Mouse (Mus musculus) bone marrow, adult 2 months (tissue): ENCODE measurements at regions not wholly inside any gene's neighbourhood (a gene's known extent, or its start where the extent isn't known, plus 50 kb on each side); places are given as distances from the start of the nearest gene placed in this dataset.
A peak's percentile ranks its signal among the peaks of the same experiment; 100 is the strongest.

Experiments used
- H3K27ac ChIP-seq: fragments of 200-500 bp; 2 replicates; pipeline ENCODE4 v1.5.1; 2012; ENCODE audit warnings: low read depth, mild to moderate bottlenecking, control low read depth, inconsistent platforms, low read length; ENCODE audit not compliant: control insufficient read depth, poor library complexity, insufficient read depth
- H3K4me1 ChIP-seq: fragments of 200-500 bp; 2 replicates; pipeline ENCODE4 v1.6.1; 2011; ENCODE audit warnings: low read length; ENCODE audit not compliant: control insufficient read depth, insufficient read depth
- H3K4me3 ChIP-seq: fragments of 200-500 bp; replicated peaks from 2 replicates; pipeline ENCODE3; 2011; ENCODE audit warnings: mild to moderate bottlenecking, low read depth, low read length, control low read depth; ENCODE audit not compliant: control insufficient read depth
- CTCF ChIP-seq: fragments of 200-500 bp; IDR thresholded peaks from 2 replicates; pipeline ENCODE4 v1.5.1; 2011; ENCODE audit warnings: low read length, control low read depth; ENCODE audit not compliant: control insufficient read depth, insufficient read depth
- POLR2A ChIP-seq: fragments of 200-500 bp; IDR thresholded peaks from 2 replicates; pipeline ENCODE4 v1.6.1; 2011; ENCODE audit warnings: low read depth, mild to moderate bottlenecking, control low read depth, low read length, borderline replicate concordance; ENCODE audit not compliant: control insufficient read depth
- WGBS: fragments of 180-500 bp; shearing (Covaris S2); methylation state at CpG from one replicate; pipeline ENCODE4 v1.1.7; 2018; 5-methylcytosine and 5-hydroxymethylcytosine counted together

DNA sequence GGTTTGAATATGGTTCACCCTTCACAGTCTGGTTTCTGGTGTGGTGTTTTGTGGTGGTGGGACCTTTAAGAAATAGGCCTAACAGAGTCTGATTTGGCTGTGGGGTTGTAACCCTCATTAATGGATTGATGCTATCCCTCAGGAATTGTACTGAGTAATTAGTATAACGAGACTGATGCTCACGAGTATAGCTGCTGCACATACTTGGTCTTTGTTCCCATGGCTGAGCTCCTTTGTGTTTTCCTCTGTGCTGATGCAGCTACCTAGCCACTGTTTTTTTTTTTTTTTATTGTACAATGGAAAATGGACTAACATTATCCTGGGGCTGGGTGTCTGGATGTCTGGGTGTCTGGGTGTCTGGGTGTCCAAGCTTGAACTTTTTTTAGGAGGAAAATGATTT lies 171.3 kb upstream of the Frg1 start:
- no peak for TF ChIP-seq CTCF
- H3K4me1 ChIP-seq: no peaks in the 10 kb centered on the region

DNA sequence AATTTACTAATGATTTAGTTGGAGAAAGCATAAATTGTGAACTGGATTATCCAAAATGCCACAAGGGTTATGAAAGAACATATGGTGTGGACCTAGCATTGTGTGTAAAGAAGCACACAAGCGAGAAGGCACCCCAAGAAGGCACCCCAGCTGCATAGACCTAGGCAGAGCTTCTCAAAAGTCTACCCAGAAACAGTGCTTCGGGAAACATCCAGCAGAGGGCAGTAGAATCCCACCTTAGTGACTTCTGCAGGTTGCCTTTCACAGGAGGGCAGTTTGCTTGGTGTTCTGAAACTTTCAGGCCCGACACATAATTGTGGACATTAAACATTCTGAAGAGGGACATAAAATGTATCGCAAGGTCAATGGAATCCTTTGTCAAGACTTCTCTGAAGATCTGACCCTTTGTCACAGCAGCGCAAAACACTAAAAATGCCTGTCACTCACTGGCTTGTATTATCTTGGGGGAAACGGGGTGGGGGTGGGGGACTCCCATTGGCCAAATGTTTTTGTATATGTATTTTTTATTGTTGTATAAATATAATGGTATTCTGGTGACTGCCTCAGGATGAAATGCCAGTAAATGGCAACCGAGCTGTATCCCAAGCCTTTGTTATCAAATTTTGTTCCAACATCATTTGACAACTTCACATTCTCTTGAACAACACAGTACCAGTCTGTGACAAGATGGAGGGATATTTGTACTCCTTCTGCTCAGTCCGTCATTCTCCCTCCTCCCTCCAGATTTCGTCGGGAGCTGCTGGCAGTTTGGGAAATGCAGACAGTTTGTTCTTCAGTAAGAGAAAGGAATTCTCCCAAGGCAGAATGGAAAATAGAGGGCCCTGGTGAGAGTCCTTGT lies 156.4 kb upstream of the Frg1 start:
- H3K4me3 ChIP-seq: no peak overlapping the region
- TF ChIP-seq CTCF: 0 out of 2 replicates have a peak, but pooled peaks have one; percentile 26
- TF ChIP-seq POLR2A: no peak
- WGBS: 51% methylated on average over 10 of the region's 10 CpGs
- no peaks in the 10 kb centered on the region for H3K4me1 ChIP-seq
- no peak overlapping the region for H3K27ac ChIP-seq

More for the DNA sequence above, 171.3 kb upstream of the Frg1 start:
- 76% methylated on average over 2 of the region's 2 CpGs for WGBS
- Histone ChIP-seq H3K4me3 (no peak overlapping the region), H3K27ac (no peak overlapping the region)

DNA sequence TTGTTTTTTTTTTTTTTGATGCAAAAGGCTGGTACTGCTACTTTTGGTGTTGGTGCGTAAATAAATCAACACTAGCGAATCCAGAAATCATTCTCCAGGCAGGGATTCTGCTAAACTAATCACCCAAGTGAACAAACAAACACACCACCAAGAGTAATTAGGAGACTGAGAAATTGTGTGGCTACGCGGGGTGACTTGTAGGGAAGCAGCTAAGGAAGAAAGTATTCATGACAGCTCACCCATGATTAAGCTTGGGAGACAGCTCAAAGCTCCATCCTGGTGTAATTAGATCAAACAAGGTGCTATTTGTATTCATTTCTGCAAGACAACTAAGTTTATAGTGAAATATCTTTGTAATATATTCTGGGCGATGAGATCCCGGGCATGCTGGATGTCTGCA lies 153.7 kb upstream of the Frg1 start:
- 85% methylated on average over 6 of the region's 6 CpGs for WGBS
- Histone ChIP-seq H3K27ac (no peak overlapping the region), H3K4me1 (no peaks in the 10 kb centered on the region), H3K4me3 (no peak overlapping the region)
- TF ChIP-seq CTCF (no peak), POLR2A (no peak)

DNA sequence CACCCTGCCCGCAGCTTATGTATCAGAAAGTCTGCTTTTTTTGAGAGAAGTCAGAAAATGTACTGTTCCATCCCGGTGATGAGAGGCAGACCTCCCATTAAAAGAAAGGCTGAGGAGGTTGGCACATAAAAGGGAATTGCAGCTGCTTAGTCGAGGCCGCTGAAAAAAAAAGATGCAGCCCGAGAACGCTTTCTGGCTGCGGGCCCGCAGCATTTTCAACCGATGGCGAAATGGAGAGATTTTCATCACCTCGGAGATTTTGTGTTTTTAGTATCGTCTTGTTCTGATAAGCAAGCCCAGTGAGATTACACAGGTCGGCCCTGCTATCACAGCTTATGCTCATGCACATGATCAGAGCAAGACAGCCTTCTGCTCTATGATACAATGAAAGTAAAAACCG lies 145.1 kb upstream of the Frg1 start:
- TF ChIP-seq CTCF: no peak
- no peak for TF ChIP-seq POLR2A
- H3K27ac ChIP-seq: no peak overlapping the region
- H3K4me1 ChIP-seq: no peaks in the 10 kb centered on the region
- no peak overlapping the region for H3K4me3 ChIP-seq
- 79% methylated on average over 14 of the region's 14 CpGs for WGBS

DNA sequence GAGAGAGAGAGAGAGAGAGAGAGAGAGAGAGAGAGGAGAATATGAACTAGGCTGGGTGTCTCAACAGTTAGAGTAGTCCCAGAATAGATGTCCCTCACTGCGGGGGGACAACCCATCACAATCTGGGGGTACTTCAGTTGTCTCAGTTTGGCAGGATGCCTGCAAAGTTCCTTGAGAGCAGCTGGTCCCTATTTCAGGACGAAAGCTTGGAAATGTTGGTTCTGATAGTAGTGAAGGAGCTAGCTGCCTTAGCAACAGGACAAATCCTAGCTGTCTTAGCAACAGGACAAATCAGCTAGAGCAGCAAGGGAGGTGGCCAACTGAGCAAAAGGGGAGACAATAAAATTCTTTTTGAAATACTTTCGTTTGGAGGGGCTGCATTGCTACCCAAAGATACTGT lies 139.9 kb upstream of the Frg1 start:
- Histone ChIP-seq H3K4me3 (no peak overlapping the region), H3K27ac (no peak overlapping the region), H3K4me1 (no peaks in the 10 kb centered on the region)
- 48% methylated on average over 3 of the region's 3 CpGs for WGBS
- TF ChIP-seq CTCF (no peak), POLR2A (no peak)

DNA sequence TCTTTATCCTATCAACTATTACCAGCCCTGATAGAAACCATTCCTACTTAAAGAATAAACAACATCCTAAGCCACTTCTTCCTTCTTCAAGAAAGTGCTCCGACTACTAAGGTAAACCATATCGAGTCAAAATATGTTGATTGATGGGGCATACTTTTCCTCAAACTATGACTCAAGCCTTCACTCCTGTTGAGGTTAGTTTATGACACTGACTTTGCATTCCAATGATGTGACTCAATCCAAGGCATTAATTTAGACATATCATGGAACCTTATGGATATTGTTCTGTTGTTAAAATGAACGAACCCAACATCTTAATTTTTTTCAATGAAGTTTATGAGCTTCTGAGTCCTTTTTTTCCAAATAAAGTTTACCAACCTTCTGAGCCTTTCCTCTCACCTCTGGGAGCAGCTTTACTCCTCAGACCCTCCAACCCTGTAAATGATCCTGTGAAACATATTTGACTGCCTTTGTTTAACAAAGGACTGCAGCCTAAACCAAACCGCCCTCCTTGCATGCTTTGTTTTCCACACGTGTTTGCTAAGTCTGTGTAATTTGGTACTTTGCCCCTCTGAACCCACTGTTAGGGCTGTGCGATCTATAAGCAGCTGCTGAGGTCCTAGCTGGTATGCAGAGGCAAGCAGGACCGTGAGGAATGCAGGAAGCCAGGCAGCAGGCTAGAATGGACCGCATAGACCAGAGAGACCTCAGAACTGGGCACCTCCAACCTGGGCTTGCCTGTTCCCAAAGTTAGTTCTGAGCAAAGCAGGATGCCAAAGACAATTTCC lies 136.1 kb upstream of the Frg1 start:
- H3K4me3 ChIP-seq: no peak overlapping the region
- TF ChIP-seq CTCF: no peak
- no peak for TF ChIP-seq POLR2A
- 73% methylated on average over 8 of the region's 8 CpGs for WGBS
- no peaks in the 10 kb centered on the region for H3K4me1 ChIP-seq
- H3K27ac ChIP-seq: no peak overlapping the region

DNA sequence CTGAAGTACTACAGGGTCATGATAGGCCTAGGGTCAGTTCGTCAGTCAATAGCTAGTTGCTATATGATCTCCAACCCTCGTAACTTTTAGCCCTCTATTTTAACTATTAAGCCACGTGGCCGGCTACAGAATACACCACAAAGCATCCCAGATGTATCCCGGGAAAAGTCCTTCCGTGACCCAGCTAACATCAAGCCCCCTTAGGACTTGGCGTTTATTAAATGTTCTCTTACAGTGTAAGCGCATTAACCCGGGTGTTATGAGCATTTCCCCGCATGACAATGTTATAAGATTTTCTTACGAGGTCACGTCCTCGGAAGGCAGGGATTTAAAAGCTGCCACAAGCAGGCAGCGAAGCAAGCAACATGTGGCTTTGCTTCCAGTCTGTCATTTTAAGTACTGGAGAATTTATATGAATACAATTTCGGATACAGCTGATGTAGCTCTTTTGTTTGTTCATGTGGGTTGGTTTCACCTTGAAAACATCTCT lies 135.1 kb upstream of the Frg1 start:
- H3K4me1 ChIP-seq: no peaks in the 10 kb centered on the region
- WGBS: 84% methylated on average over 15 of the region's 15 CpGs
- TF ChIP-seq POLR2A: no peak
- no peak for TF ChIP-seq CTCF
- no peak overlapping the region for H3K4me3 ChIP-seq
- no peak overlapping the region for H3K27ac ChIP-seq

DNA sequence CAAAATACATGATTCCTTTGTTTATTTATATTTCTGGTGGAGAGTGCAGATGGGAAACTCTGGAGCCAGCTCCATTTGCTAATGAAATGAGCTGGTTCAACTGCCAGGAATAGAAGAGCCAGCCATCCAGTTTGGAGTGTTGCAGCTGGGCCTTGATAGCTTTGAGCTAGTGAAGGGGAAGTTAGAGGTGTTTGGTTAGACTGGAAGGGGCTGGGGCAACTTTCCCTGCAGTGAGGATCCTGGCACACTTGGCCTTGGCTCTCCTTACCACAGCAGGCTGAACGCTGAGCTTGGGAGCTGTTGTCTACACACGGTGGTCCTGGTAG lies 133.2 kb upstream of the Frg1 start:
- Histone ChIP-seq H3K27ac (no peak overlapping the region), H3K4me1 (no peaks in the 10 kb centered on the region)
- WGBS: 76% methylated on average over 2 of the region's 2 CpGs

More for the DNA sequence above, 133.2 kb upstream of the Frg1 start:
- TF ChIP-seq POLR2A: no peak
- no peak overlapping the region for H3K4me3 ChIP-seq
